Mouse (Mus musculus) stomach, postnatal 0 days (tissue): ENCODE data around the gene Lrp8.

Experiments used
- CTCF ChIP-seq: IDR thresholded peaks from 2 replicates; pipeline ENCODE4 v1.5.1; 2016; ENCODE audit warnings: antibody characterized with exemption, low read depth, mild to moderate bottlenecking, moderate library complexity
- EP300 ChIP-seq: optimal IDR thresholded peaks from 2 replicates; pipeline ENCODE3; 2016; ENCODE audit warnings: antibody characterized with exemption

DNA sequence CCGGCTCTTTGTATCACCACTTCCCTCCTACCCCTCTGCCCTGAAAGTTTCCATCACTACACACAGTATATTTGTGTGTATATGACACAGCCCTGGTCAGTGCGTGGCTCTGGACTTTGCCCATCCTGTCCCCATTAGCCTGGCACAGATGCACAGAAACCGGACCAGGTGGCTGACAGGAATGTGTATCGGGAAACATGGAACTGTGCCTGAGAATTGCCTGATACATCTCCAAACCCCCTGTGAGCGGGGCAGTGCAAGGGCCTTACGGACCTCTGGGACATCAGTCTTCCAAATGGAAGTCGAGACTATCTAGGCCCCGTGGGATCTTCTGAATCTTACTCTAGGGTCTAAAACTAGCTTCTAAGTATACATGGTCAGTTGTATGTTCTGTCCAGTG, 51.3 kb downstream of the Lrp8 start:
- TF ChIP-seq CTCF (no peak), EP300 (no peak)
